Mouse (Mus musculus) common myeloid progenitor, adult 5-6 weeks (primary cell): ENCODE measurements at regions not wholly inside any gene's neighbourhood (a gene's known extent, or its start where the extent isn't known, plus 50 kb on each side); places are given as distances from the start of the nearest gene placed in this dataset.

Experiments
- ATAC-seq: replicated peaks from 2 replicates; pipeline ENCODE4 v1.8.0; 2016; ENCODE audit warnings: low read depth, mild to moderate bottlenecking, moderate TSS enrichment, inconsistent platforms; ENCODE audit not compliant: poor library complexity, severe bottlenecking

DNA sequence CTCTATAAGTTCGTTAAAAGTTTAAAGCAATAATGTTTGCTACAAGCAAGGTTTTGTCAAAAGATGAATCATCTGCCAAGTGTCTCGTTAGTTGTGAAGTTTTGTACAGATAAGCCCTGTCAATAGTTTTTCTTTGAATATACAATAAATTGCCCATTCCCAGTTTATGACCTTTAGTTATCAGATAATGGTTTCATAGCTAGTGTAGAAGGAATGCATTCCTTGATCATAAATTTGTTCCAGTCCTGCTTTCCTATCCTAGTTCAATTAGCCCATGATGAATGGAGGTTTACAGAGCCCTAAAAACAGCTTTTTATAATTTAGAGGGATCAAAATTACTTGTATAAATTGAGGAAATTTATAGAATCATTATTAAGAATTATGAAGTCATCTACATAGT, 62.5 kb upstream of the Lrch2 start:
- no peak for ATAC-seq

DNA sequence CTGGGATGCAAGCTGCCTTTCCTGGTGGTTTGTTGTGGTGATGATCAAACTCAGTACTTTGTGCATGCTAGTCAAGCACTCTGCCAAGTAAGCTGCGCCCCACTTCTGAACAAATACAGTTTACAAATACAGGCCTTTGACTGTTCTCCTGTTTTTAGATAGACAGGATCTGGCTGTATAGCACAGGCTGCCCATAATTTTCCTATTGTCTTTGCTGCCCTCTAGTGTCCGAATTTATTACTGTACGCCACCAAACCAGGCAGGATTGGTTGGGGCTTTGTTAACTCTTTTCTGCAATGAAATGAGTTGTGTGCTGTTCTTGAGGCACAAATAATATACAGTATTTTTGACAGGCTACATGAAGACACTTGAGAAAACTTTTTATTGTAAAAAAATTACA, 54.8 kb upstream of the Lrch2 start:
- ATAC-seq = peak; percentile 81
